Mouse (Mus musculus) kidney, postnatal 0 days (tissue): ENCODE measurements at regions not wholly inside any gene's neighbourhood (a gene's known extent, or its start where the extent isn't known, plus 50 kb on each side); places are given as distances from the start of the nearest gene placed in this dataset.

Experiments used
- ATAC-seq: fragments of 200-750 bp; cut with Nextera tagmentation; replicated peaks from 2 replicates; pipeline ENCODE4 v1.8.0; 2017; ENCODE audit warnings: low read depth, moderate number of reproducible peaks, moderate TSS enrichment, moderate library complexity; ENCODE audit not compliant: low FRiP score
- DNase-seq: peaks from one replicate; pipeline ENCODE4 v3.0.0-alpha.2; 2016; ENCODE audit warnings: low spot score
- H3K27ac ChIP-seq: fragments of 300-500 bp; sonication (generic); 2 replicates; pipeline ENCODE4 v1.5.1; 2014; ENCODE audit warnings: mild to moderate bottlenecking
- H3K27me3 ChIP-seq: fragments of 300-500 bp; sonication (generic); 2 replicates; pipeline ENCODE4 v1.6.1; 2014; ENCODE audit warnings: low read length, mixed read lengths; ENCODE audit not compliant: insufficient read depth
- H3K36me3 ChIP-seq: fragments of 300-500 bp; sonication (generic); 2 replicates; pipeline ENCODE4 v1.6.1; 2014; ENCODE audit warnings: low read length, mixed read lengths; ENCODE audit not compliant: insufficient read depth
- H3K4me1 ChIP-seq: fragments of 300-500 bp; sonication (generic); replicated peaks from 2 replicates; pipeline ENCODE4 v1.6.1; 2014; ENCODE audit warnings: antibody characterized with exemption, low read length, mixed read lengths; ENCODE audit not compliant: insufficient read depth
- H3K4me2 ChIP-seq: fragments of 300-500 bp; sonication (generic); 2 replicates; pipeline ENCODE4 v1.6.1; 2014; ENCODE audit warnings: mild to moderate bottlenecking, low read length, moderate library complexity, mixed read lengths
- H3K4me3 ChIP-seq: fragments of 300-500 bp; sonication (generic); replicated peaks from 2 replicates; pipeline ENCODE4 v1.5.1; 2014; ENCODE audit warnings: low read depth, low read length
- H3K9ac ChIP-seq: fragments of 300-500 bp; sonication (generic); 2 replicates; pipeline ENCODE4 v1.6.1; 2014; ENCODE audit warnings: low read depth, low read length
- H3K9me3 ChIP-seq: fragments of 300-500 bp; sonication (generic); replicated peaks from 2 replicates; pipeline ENCODE4 v1.6.1; 2016; ENCODE audit warnings: low read length, inconsistent platforms, mixed read lengths
- CTCF ChIP-seq: IDR thresholded peaks from 2 replicates; pipeline ENCODE4 v1.5.1; 2016; ENCODE audit warnings: antibody characterized with exemption, low read depth, mild to moderate bottlenecking, moderate library complexity
- WGBS: fragments of 180-500 bp; shearing (Covaris S2); extraction: QIAGEN DNeasy Blood & Tissue Kit; methylation state at CpG from one replicate; pipeline ENCODE4 v1.1.7; 2014; 5-methylcytosine and 5-hydroxymethylcytosine counted together

DNA sequence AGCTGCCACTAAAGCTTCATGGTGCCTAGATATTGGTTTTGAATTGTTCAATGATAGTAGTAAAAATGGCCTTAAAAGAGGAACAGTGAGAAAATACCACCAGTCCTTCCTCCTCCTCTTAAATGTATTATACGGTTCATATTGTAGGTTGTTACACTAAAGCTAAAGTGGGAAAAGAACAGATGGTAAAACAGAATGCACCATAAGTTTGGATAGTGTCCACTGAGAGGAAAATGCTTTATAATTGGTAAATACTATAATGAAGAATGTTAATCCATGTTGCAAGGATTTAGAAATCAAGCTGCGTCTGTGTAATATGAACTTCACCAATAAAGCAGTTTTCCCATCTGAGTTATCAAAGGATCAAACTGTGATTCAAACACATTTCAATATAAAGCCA, 957.5 kb upstream of the Gm8797 start:
- WGBS, result 89% methylated on average over 2 of the region's 2 CpGs
- no peak for DNase-seq

DNA sequence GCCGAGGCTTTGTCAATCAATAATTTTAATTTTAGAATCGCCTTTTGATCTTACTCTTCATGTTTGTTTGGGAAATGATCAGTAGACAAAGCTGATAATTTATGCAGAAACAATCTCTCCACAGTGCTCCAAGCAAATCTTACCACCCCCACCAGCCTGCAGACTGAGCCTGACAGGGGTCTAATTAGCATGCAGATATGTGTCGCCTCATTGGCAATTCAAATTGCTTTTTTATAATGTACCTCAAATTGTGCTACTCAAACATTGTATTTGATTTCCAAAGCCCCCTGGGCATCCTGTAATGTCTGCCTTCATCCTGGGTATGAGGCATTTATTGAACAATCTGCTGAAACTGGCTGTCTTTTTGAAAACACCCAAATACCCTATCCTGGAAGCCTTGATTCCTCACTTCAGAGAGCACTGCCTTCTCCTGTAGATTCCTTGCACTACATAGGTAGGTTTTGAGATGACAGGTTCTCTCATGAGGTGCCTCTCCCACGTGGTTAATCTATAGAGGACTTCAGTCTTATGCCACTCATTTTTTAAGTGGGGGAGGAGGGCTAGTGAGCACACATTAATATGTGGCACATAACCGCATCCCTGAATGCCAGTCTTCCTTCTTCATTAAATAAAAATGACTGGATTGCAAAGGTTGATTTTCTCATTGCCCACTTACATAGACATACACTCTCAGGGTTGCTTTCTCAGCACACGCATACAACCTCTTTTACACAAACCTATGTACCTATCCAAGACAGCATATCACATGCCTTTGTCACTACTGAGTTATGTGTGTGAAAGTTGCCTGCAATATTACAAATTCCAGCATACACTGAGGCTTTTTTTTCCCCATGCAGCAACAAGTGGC, 954.3 kb upstream of the Gm8797 start:
- H3K27me3 ChIP-seq, result no peaks in the 10 kb centered on the region
- no peak for ATAC-seq
- no peaks in the 10 kb centered on the region for H3K4me1 ChIP-seq
- H3K36me3 ChIP-seq, result no peaks in the 10 kb centered on the region
- H3K4me3 ChIP-seq, result no peak overlapping the region
- 55% methylated on average over 6 of the region's 6 CpGs for WGBS
- no peaks in the 10 kb centered on the region for H3K9me3 ChIP-seq
- H3K9ac ChIP-seq, result no peak overlapping the region
- H3K27ac ChIP-seq, result no peak overlapping the region
- no peak overlapping the region for H3K4me2 ChIP-seq
- no peak for TF ChIP-seq CTCF
- no peak for DNase-seq

More for the DNA sequence above, 957.5 kb upstream of the Gm8797 start:
- Histone ChIP-seq H3K9ac (no peak overlapping the region), H3K27me3 (no peaks in the 10 kb centered on the region), H3K4me2 (no peak overlapping the region), H3K9me3 (no peaks in the 10 kb centered on the region), H3K27ac (no peak overlapping the region), H3K4me1 (no peaks in the 10 kb centered on the region), H3K36me3 (no peaks in the 10 kb centered on the region), H3K4me3 (no peak overlapping the region)
- no peak for TF ChIP-seq CTCF
- ATAC-seq, result no peak

DNA sequence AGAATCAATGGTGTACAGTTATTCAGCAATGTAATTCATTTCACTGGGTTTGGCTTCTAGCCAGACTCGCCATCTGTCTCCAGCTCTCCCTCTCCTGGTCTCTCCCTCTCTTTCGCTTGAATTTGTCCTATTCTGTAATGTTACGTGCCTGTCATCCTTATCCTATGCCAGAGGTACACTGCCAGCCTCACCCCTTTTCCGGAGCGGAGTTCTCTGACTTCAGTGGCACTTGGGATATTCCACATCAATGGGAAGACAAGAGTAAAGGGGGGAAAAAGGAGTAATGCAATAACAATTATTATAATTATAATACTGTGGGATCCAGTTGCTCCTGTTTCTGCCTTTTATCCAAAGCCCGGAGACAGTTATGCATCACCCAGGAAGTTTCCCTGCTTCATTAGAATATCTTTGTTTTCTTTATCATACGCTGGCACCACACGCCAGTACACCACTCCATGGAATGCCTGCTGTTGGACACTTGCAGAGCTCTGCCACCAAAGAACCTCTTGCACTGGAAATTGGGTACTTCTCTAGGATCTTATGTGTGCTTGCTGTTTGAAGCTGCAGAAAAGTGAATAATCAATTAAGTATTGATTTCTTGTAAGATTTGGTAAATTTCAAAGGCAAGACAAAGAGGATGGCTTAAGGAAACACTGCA, 953.6 kb upstream of the Gm8797 start:
- 74% methylated on average over 8 of the region's 8 CpGs for WGBS
- no peaks in the 10 kb centered on the region for H3K4me1 ChIP-seq
- ATAC-seq (no peak), DNase-seq (peak; percentile 5)
- H3K9me3 ChIP-seq, result no peaks in the 10 kb centered on the region
- no peak overlapping the region for H3K4me2 ChIP-seq
- H3K9ac ChIP-seq, result no peak overlapping the region
- no peaks in the 10 kb centered on the region for H3K27me3 ChIP-seq
- no peak for TF ChIP-seq CTCF
- no peak overlapping the region for H3K4me3 ChIP-seq
- no peaks in the 10 kb centered on the region for H3K36me3 ChIP-seq
- H3K27ac ChIP-seq, result no peak overlapping the region

DNA sequence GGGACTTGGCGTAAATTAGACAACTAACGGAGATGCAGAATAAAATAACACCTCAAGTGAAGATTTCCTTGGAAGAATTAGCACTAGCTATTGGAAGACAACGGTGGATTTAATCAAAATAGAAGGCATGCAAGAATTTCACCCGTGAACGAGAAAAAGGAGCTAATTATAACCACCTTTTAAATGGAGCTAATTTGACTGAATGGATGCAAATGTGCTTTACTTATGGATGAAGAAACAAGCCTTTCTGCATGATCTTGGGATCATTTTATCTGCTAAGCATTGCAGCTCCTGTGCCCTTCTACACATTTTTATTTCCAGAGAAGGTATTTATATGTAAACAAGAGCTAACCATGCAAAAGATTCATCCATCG, 953.1 kb upstream of the Gm8797 start:
- H3K9ac ChIP-seq, result no peak overlapping the region
- no peak overlapping the region for H3K4me2 ChIP-seq
- ATAC-seq, result no peak
- H3K4me1 ChIP-seq, result no peaks in the 10 kb centered on the region
- no peaks in the 10 kb centered on the region for H3K9me3 ChIP-seq
- H3K36me3 ChIP-seq, result no peaks in the 10 kb centered on the region
- no peak overlapping the region for H3K4me3 ChIP-seq
- 83% methylated on average over 6 of the region's 6 CpGs for WGBS
- no peak for DNase-seq
- H3K27me3 ChIP-seq, result no peaks in the 10 kb centered on the region
- no peak for TF ChIP-seq CTCF
- no peak overlapping the region for H3K27ac ChIP-seq

DNA sequence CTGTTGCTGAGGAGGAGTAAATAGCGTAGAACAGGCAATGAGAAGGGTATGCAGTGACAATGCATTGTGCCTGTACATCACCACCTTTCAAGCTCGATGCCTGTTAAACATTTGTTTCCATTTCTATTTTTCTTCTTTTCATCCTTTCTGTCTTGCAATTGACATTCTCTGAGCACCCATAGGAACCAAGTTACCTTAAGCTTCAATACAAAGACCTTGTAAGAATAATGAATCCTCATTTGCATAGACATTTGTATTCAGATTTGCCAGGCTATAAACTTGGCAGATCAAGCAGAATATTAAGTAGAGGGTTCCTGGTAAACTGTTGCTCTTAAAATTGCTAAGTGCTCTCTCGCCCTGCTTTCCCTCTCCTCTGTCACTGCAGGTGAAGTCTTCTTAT, 952.2 kb upstream of the Gm8797 start:
- Histone ChIP-seq H3K27me3 (no peaks in the 10 kb centered on the region), H3K4me2 (no peak overlapping the region), H3K9me3 (no peaks in the 10 kb centered on the region), H3K4me3 (no peak overlapping the region), H3K36me3 (no peaks in the 10 kb centered on the region), H3K27ac (no peak overlapping the region), H3K9ac (no peak overlapping the region), H3K4me1 (no peaks in the 10 kb centered on the region)
- TF ChIP-seq CTCF, result no peak
- 74% methylated on average over 3 of the region's 3 CpGs for WGBS
- no peak for DNase-seq
- no peak for ATAC-seq

DNA sequence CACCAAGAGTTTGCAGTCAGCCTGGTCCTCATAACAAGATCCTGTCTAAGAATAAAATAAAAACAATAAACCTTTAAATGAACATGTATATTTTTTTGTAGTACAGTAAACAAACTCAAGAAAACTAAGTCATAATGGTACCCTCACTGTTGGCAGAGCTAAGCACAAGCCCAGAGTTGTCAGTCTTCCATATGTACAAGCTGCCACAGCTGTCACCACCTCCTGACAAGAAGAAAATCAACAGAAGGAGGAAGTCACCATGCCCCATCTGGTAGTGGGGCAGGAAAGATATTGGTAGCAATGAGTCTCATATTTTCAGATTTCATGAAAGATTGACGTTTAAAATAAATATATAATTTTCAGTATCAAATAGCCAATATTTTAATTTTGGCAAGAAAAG, 916.1 kb upstream of the Gm8797 start:
- no peak overlapping the region for H3K9ac ChIP-seq
- no peak overlapping the region for H3K27ac ChIP-seq
- no peak for TF ChIP-seq CTCF
- ATAC-seq (no peak), DNase-seq (no peak)
- no peaks in the 10 kb centered on the region for H3K4me1 ChIP-seq
- no peak overlapping the region for H3K4me3 ChIP-seq
- no peaks in the 10 kb centered on the region for H3K36me3 ChIP-seq
- 90% methylated on average over 1 of the region's 1 CpGs for WGBS
- no peaks in the 10 kb centered on the region for H3K9me3 ChIP-seq
- H3K27me3 ChIP-seq, result no peaks in the 10 kb centered on the region
- H3K4me2 ChIP-seq, result no peak overlapping the region
